Mouse (Mus musculus) liver, embryonic 14.5 days (tissue): Measurements from ENCODE around the gene Spesp1. TPM values are rescaled to one million over a fixed set of nuclear protein-coding genes. Genes with fewer than 3 reads are reported as not detected.

Experiments used
- ATAC-seq: fragments of 200-750 bp; cut with Nextera tagmentation; 2 replicates; pipeline ENCODE4 v1.8.0; 2017; ENCODE audit warnings: moderate number of reproducible peaks, mild to moderate bottlenecking, moderate library complexity; ENCODE audit not compliant: insufficient read depth
- DNase-seq, 3 experiments: peaks; one replicate each; pipeline ENCODE4 v3.0.0-alpha.2; 2012 to 2013; ENCODE audit warnings: low read depth in 3 of 3, low spot score in 3 of 3
- H3K27ac ChIP-seq: fragments of 300-500 bp; sonication (generic); 2 replicates; pipeline ENCODE4 v1.5.1; 2014; ENCODE audit warnings: moderate library complexity, mild to moderate bottlenecking, control low read depth, inconsistent platforms
- H3K27me3 ChIP-seq: fragments of 300-500 bp; sonication (generic); 2 replicates; pipeline ENCODE4 v1.6.1; 2014; ENCODE audit warnings: mild to moderate bottlenecking, low read length, moderate library complexity; ENCODE audit not compliant: control insufficient read depth, insufficient read depth
- H3K36me3 ChIP-seq: fragments of 300-500 bp; sonication (generic); replicated peaks from 2 replicates; pipeline ENCODE4 v1.6.1; 2014; ENCODE audit warnings: low read depth; ENCODE audit not compliant: control insufficient read depth, insufficient read depth
- H3K4me1 ChIP-seq, 2 experiments: fragments of 200-500 bp in 1 of 2; fragments of 300-500 bp in 1 of 2; sonication (generic) in 1 of 2; replicated peaks; 2 replicates each; pipeline ENCODE4 v1.6.1; 2012 to 2014; ENCODE audit warnings: antibody characterized with exemption in 1 of 2, inconsistent platforms in 1 of 2, low read length in 1 of 2; ENCODE audit not compliant: control insufficient read depth in 2 of 2, insufficient read depth in 2 of 2
- H3K4me2 ChIP-seq: fragments of 300-500 bp; sonication (generic); 2 replicates; pipeline ENCODE4 v1.6.1; 2014; ENCODE audit warnings: low read depth, mild to moderate bottlenecking, control low read depth, moderate library complexity
- H3K4me3 ChIP-seq, 2 experiments: fragments of 200-500 bp in 1 of 2; fragments of 300-500 bp in 1 of 2; sonication (generic) in 1 of 2; 2 replicates each; pipeline ENCODE4 v1.5.1; 2012 to 2014; ENCODE audit warnings: low read depth in 2 of 2, low read length in 2 of 2, mild to moderate bottlenecking in 2 of 2, control low read depth in 1 of 2, inconsistent platforms in 1 of 2, moderate library complexity in 1 of 2; ENCODE audit not compliant: insufficient read depth in 1 of 2
- H3K9ac ChIP-seq: fragments of 300-500 bp; sonication (generic); replicated peaks from 2 replicates; pipeline ENCODE4 v1.6.1; 2014; ENCODE audit warnings: mild to moderate bottlenecking, control low read depth, moderate library complexity
- H3K9me3 ChIP-seq: fragments of 300-500 bp; sonication (generic); 2 replicates; pipeline ENCODE4 v1.6.1; 2016; ENCODE audit warnings: low read length, mixed read lengths; ENCODE audit not compliant: control insufficient read depth
- CTCF ChIP-seq: IDR thresholded peaks from 2 replicates; pipeline ENCODE4 v1.5.1; 2016; ENCODE audit warnings: antibody characterized with exemption, low read depth, control low read depth
- EP300 ChIP-seq: IDR thresholded peaks from 2 replicates; pipeline ENCODE4 v1.6.1; 2016; ENCODE audit warnings: antibody characterized with exemption, low read depth
- WGBS: fragments of 180-500 bp; shearing (Covaris S2); extraction: QIAGEN DNeasy Blood & Tissue Kit; methylation state at CpG from one replicate; pipeline ENCODE4 v1.1.7; 2014; ENCODE audit not compliant: insufficient replicate concordance; 5-methylcytosine and 5-hydroxymethylcytosine counted together
- polyA plus RNA-seq, 2 experiments: library from polyadenylated mRNA; depleted of rRNA in 1 of 2; stranded (reverse) in 1 of 2; unstranded in 1 of 2; fragments of >200 nt; fragmentation: Nextera tagmentation in 1 of 2; extraction: Ambion mirVana in 1 of 2; gene quantifications; 2 replicates each; pipeline versions ENCODE4 v1.2.1 to v1.2.3; 2012 to 2014

Spesp1 gene
- polyA plus RNA-seq (2012; rRNA removed) (not detected in 2 replicates), polyA plus RNA-seq (2014; fragmentation: Nextera tagmentation; extraction: Ambion mirVana) (not detected in 2 replicates)

DNA sequence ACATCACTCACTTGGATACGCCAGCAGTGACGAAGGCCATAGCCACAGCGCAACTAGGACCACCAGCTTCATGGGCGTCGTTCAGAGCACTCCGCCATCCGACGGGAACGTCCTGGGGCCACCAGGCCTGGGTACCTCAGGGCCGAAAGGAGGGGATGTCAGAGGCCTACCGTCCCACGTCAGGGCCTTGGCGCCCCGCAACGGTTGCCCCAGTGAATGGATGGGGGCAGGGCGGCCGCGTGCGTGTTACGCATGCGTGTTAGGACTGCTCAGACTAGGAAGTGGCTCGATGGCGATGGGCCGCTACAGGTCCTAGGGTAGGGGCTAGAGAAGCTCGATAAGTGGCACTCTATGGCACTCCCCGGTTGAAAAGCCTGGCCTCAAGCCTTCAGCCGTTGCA is at the start of gene Spesp1:
TSS of gene Spesp1 (minus strand) at position 218 of the 400 bp plus-strand sequence.
- H3K27ac ChIP-seq: no peak within 1 kb of the TSS
- H3K4me2 ChIP-seq: no peak within 1 kb of the TSS
- no peak within 1 kb of the TSS for H3K9ac ChIP-seq
- no peaks in the 10 kb centered on the region for H3K27me3 ChIP-seq
- DNase-seq (no peak), ATAC-seq (no peak)
- no peaks in the 10 kb centered on the region for H3K4me1 ChIP-seq
- no peak within 1 kb of the TSS for H3K4me3 ChIP-seq
- WGBS: 74% methylated on average over 27 of the region's 27 CpGs
- TF ChIP-seq EP300 (no peak), CTCF (no peak)
- no peaks in the 10 kb centered on the region for H3K36me3 ChIP-seq
- no peaks in the 10 kb centered on the region for H3K9me3 ChIP-seq

DNA sequence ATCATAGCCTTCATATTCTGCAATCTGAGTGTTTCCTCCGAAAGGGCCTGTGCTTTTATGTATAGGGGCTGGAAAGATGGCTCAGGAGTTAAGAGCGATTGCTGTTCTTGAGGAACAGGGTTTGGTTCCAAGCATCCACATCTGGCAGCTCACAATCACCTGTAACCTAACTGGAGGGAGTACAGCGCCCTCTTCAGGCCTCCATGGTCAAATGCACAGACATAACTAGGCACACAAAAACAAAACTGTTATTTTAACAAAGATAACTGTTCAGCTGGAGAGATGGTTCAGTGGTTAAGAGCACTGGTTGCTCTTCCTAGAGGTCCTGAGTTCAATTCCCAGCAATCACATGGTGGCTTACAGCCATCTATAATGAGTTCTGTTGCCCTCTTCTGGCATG is 44.0 kb upstream of the Spesp1 start:
- Histone ChIP-seq H3K27me3 (no peaks in the 10 kb centered on the region), H3K36me3 (no peaks in the 10 kb centered on the region), H3K27ac (no peak overlapping the region), H3K9ac (no peak overlapping the region), H3K9me3 (no peaks in the 10 kb centered on the region), H3K4me2 (no peak overlapping the region), H3K4me3 (no peak overlapping the region), H3K4me1 (no peaks in the 10 kb centered on the region)
- 56% methylated on average over 3 of the region's 3 CpGs for WGBS
- no peak for DNase-seq
- no peak for ATAC-seq
- TF ChIP-seq EP300 (no peak), CTCF (peak; percentile 38; the same call in 1 of the 2 replicates)

DNA sequence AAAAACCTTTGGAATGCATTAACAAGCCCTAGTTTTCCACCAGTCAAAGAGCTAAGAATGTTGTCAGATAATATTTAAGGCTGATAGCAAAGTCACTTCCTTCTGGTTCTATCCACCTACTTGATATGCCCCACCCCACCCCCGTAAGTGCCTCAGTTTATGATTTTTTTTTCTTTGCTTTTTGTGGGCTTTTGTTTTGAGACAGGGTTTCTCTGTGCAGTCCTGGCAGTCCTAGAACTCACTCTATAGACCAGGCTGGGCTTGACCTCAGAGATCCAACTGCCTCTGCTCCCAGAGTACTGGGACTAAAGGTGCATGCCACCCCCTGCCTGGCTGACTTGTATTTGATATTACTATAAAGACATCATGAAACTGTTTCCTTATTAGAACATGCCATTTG is 41.8 kb upstream of the Spesp1 start:
- H3K27ac ChIP-seq: no peak overlapping the region
- no peak overlapping the region for H3K9ac ChIP-seq
- no peaks in the 10 kb centered on the region for H3K36me3 ChIP-seq
- no peaks in the 10 kb centered on the region for H3K9me3 ChIP-seq
- TF ChIP-seq EP300 (no peak), CTCF (no peak)
- no peak overlapping the region for H3K4me3 ChIP-seq
- H3K4me2 ChIP-seq: no peak overlapping the region
- H3K27me3 ChIP-seq: no peaks in the 10 kb centered on the region
- no peaks in the 10 kb centered on the region for H3K4me1 ChIP-seq
- DNase-seq (no peak), ATAC-seq (no peak)
- WGBS: 16% methylated on average over 1 of the region's 1 CpGs

DNA sequence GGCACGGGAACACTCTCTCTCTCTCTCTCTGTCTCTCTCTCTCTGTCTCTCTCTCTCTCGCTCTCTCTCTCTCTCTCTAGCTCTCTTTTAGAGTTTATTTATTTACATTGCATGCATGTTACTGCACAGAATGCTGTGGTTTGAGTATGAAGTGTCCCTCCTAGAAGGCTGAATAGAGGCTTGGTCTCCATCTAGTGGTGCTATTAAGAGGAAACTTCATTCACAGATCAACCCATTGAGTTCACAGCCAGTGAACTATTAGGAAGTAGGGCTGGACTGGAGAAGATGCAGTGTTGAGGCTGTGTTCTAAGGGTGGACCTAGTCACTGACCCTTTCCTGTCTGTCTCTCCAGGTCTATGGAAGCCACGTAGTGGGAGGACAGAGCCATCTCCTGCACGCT is 36.7 kb upstream of the Spesp1 start:
- Histone ChIP-seq H3K27ac (no peak overlapping the region), H3K4me2 (no peak overlapping the region), H3K4me1 (no peaks in the 10 kb centered on the region), H3K27me3 (no peaks in the 10 kb centered on the region), H3K36me3 (no peaks in the 10 kb centered on the region), H3K4me3 (no peak overlapping the region), H3K9me3 (no peaks in the 10 kb centered on the region), H3K9ac (no peak overlapping the region)
- DNase-seq (no peak), ATAC-seq (no peak)
- TF ChIP-seq EP300: no peak
- no peak for TF ChIP-seq CTCF
- WGBS: 65% methylated on average over 4 of the region's 4 CpGs

DNA sequence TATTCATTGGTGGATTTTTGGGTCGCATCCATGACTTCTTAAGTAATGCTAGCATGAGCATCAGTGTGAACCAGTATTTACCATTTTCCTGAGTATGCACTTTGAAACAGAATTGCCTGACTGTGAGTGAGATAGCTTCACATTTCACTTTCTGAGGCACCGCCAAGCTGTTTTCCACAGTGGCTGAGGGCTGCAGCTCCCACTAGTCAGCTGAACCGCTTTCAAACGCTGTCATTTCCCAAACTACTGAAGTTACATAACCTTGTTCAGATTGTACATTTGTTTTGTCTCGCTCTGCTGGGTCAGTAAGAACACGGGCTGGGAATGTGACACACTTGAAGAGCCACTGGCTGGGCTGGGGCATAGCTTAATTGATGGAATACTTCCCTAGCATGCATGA is 33.5 kb upstream of the Spesp1 start:
- 79% methylated on average over 6 of the region's 6 CpGs for WGBS

More for the DNA sequence above, 33.5 kb upstream of the Spesp1 start:
- Histone ChIP-seq H3K27ac (no peak overlapping the region), H3K4me3 (no peak overlapping the region), H3K27me3 (no peaks in the 10 kb centered on the region), H3K4me2 (no peak overlapping the region), H3K9ac (no peak overlapping the region), H3K36me3 (no peaks in the 10 kb centered on the region), H3K9me3 (no peaks in the 10 kb centered on the region), H3K4me1 (no peaks in the 10 kb centered on the region)
- ATAC-seq (no peak), DNase-seq (no peak)
- TF ChIP-seq CTCF (no peak), EP300 (no peak)
